Mouse (Mus musculus): ENCODE measurements around the gene Slc25a10. TPM values are rescaled to one million over a fixed set of nuclear protein-coding genes. Genes with fewer than 3 reads are reported as not detected.

Gene Slc25a10
- total RNA-seq, 2 experiments from 2014 or later = 14.7 to 17.2 TPM

- ATAC-seq (ENCODE audit: poor library complexity, severe bottlenecking) = no peak
Measured at GRCm38 (mm10) chr11:120538485-120538884, 46.8 kb downstream of the Slc25a10 start.

- ATAC-seq (ENCODE audit: poor library complexity, severe bottlenecking) = peak; percentile 74
Measured at GRCm38 (mm10) chr11:120538955-120539284, 47.3 kb downstream of the Slc25a10 start.

- ATAC-seq (ENCODE audit: poor library complexity, severe bottlenecking) = no peak
Measured at GRCm38 (mm10) chr11:120539285-120540014, 47.8 kb downstream of the Slc25a10 start.

- ATAC-seq (ENCODE audit: poor library complexity, severe bottlenecking) = no peak
Measured at GRCm38 (mm10) chr11:120541907-120542306, 50.3 kb downstream of the Slc25a10 start.

- ATAC-seq (ENCODE audit: poor library complexity, severe bottlenecking) = no peak
Measured at GRCm38 (mm10) chr11:120542376-120542775, 50.7 kb downstream of the Slc25a10 start.

GRCm38 (mm10) chr11:120545964-120546363 lies 54.3 kb downstream of the Slc25a10 start:
- ATAC-seq (ENCODE audit: poor library complexity, severe bottlenecking) = no peak

GRCm38 (mm10) chr11:120547469-120547868 lies 55.8 kb downstream of the Slc25a10 start:
- ATAC-seq (ENCODE audit: poor library complexity, severe bottlenecking) = no peak; the same call in 1 of the 2 replicates

- no peak for ATAC-seq (ENCODE audit: poor library complexity, severe bottlenecking)
Measured at GRCm38 (mm10) chr11:120548214-120548613, 56.6 kb downstream of the Slc25a10 start.

- ATAC-seq (ENCODE audit: poor library complexity, severe bottlenecking) = no peak
Measured at GRCm38 (mm10) chr11:120548786-120549167, 57.1 kb downstream of the Slc25a10 start.

Other genes starting within 250 kb of the Slc25a10 start
- 4,212 and 4,544 TPM in 2 replicates for gene Actg1, start 143.3 kb upstream of the Slc25a10 start, total RNA-seq (2015)
- gene Actg1, start 143.3 kb upstream of the Slc25a10 start, total RNA-seq (2017) = 2,305 and 2,430 TPM in 2 replicates
- gene Fscn2, start 130.3 kb upstream of the Slc25a10 start, total RNA-seq (2015) = not detected in 2 replicates
- gene Fscn2, start 130.3 kb upstream of the Slc25a10 start, total RNA-seq (2017) = not detected in 2 replicates
- gene Faap100, start 113.1 kb upstream of the Slc25a10 start, total RNA-seq (2015) = 5.9 and 6.9 TPM in 2 replicates
- 6.5 and 10.5 TPM in 2 replicates for gene Faap100, start 113.1 kb upstream of the Slc25a10 start, total RNA-seq (2017)
- 27.5 and 33.6 TPM in 2 replicates for gene Nploc4, start 54.1 kb upstream of the Slc25a10 start, total RNA-seq (2015)
- 30.8 and 39.5 TPM in 2 replicates for gene Nploc4, start 54.1 kb upstream of the Slc25a10 start, total RNA-seq (2017)
- 0.16 TPM in 1 of 2 replicates, not detected in the other for gene Tspan10, start 49.2 kb upstream of the Slc25a10 start, total RNA-seq (2015)
- not detected in 2 replicates for gene Tspan10, start 49.2 kb upstream of the Slc25a10 start, total RNA-seq (2017)
- gene Pde6g, start 38.3 kb upstream of the Slc25a10 start, total RNA-seq (2015) = 1.1 TPM in 1 of 2 replicates, not detected in the other
- gene Pde6g, start 38.3 kb upstream of the Slc25a10 start, total RNA-seq (2017) = not detected in 2 replicates
- 6.2 and 7.7 TPM in 2 replicates for gene Oxld1, start 33.8 kb upstream of the Slc25a10 start, total RNA-seq (2015)
- 4.2 and 6.8 TPM in 2 replicates for gene Oxld1, start 33.8 kb upstream of the Slc25a10 start, total RNA-seq (2017)
- gene Ccdc137, start 33.7 kb upstream of the Slc25a10 start, total RNA-seq (2015) = 5.8 and 6.2 TPM in 2 replicates
- gene Ccdc137, start 33.7 kb upstream of the Slc25a10 start, total RNA-seq (2017) = 5.9 and 36.8 TPM in 2 replicates
- gene Arl16, start 24.2 kb upstream of the Slc25a10 start, total RNA-seq (2015) = 14.1 and 15.1 TPM in 2 replicates
- gene Arl16, start 24.2 kb upstream of the Slc25a10 start, total RNA-seq (2017) = 9.1 and 10.8 TPM in 2 replicates
- gene Mrpl12, start 7.2 kb upstream of the Slc25a10 start, total RNA-seq (2015) = 34.3 and 35.6 TPM in 2 replicates
- 25.4 and 41.7 TPM in 2 replicates for gene Mrpl12, start 7.2 kb upstream of the Slc25a10 start, total RNA-seq (2017)
- not detected in 2 replicates for gene Gcgr, start 38.9 kb downstream of the Slc25a10 start, total RNA-seq (2015)
- not detected in 2 replicates for gene Gcgr, start 38.9 kb downstream of the Slc25a10 start, total RNA-seq (2017)
- gene Mcrip1, start 57.9 kb downstream of the Slc25a10 start, total RNA-seq (2015) = 79.7 and 83.0 TPM in 2 replicates
- gene Mcrip1, start 57.9 kb downstream of the Slc25a10 start, total RNA-seq (2017) = 18.3 and 30.5 TPM in 2 replicates
- gene Ppp1r27, start 59.3 kb downstream of the Slc25a10 start, total RNA-seq (2015) = not detected in 2 replicates
- gene Ppp1r27, start 59.3 kb downstream of the Slc25a10 start, total RNA-seq (2017) = not detected in 2 replicates
- 301 and 325 TPM in 2 replicates for gene P4hb, start 81.4 kb downstream of the Slc25a10 start, total RNA-seq (2015)
- gene P4hb, start 81.4 kb downstream of the Slc25a10 start, total RNA-seq (2017) = 587 and 590 TPM in 2 replicates
- 506 and 521 TPM in 2 replicates for gene Arhgdia, start 89.8 kb downstream of the Slc25a10 start, total RNA-seq (2015)
- gene Arhgdia, start 89.8 kb downstream of the Slc25a10 start, total RNA-seq (2017) = 226 and 275 TPM in 2 replicates
- gene Alyref, start 106.5 kb downstream of the Slc25a10 start, total RNA-seq (2015) = 143 and 149 TPM in 2 replicates
- gene Alyref, start 106.5 kb downstream of the Slc25a10 start, total RNA-seq (2017) = 171 and 196 TPM in 2 replicates
- 79.9 and 90.6 TPM in 2 replicates for gene Anapc11, start 106.6 kb downstream of the Slc25a10 start, total RNA-seq (2015)
- 30.0 and 32.3 TPM in 2 replicates for gene Anapc11, start 106.6 kb downstream of the Slc25a10 start, total RNA-seq (2017)
- not detected in 2 replicates for gene Npb, start 116.6 kb downstream of the Slc25a10 start, total RNA-seq (2015)
- not detected in 2 replicates for gene Npb, start 116.6 kb downstream of the Slc25a10 start, total RNA-seq (2017)
- 11.8 and 13.3 TPM in 2 replicates for gene Pcyt2, start 126.1 kb downstream of the Slc25a10 start, total RNA-seq (2015)
- gene Pcyt2, start 126.1 kb downstream of the Slc25a10 start, total RNA-seq (2017) = 17.3 and 22.6 TPM in 2 replicates
- gene Sirt7, start 133.4 kb downstream of the Slc25a10 start, total RNA-seq (2015) = 51.4 and 53.6 TPM in 2 replicates
- gene Sirt7, start 133.4 kb downstream of the Slc25a10 start, total RNA-seq (2017) = 119 and 121 TPM in 2 replicates
- gene Mafg, start 141.8 kb downstream of the Slc25a10 start, total RNA-seq (2015) = 23.1 and 23.8 TPM in 2 replicates
- gene Mafg, start 141.8 kb downstream of the Slc25a10 start, total RNA-seq (2017) = 58.7 and 68.0 TPM in 2 replicates
- 3.5 and 3.7 TPM in 2 replicates for gene Pycr1, start 151.9 kb downstream of the Slc25a10 start, total RNA-seq (2015)
- gene Pycr1, start 151.9 kb downstream of the Slc25a10 start, total RNA-seq (2017) = 2.9 TPM in 2 replicates
- gene Myadml2, start 156.3 kb downstream of the Slc25a10 start, total RNA-seq (2015) = not detected in 2 replicates
- gene Myadml2, start 156.3 kb downstream of the Slc25a10 start, total RNA-seq (2017) = not detected in 2 replicates
- gene Notum, start 169.3 kb downstream of the Slc25a10 start, total RNA-seq (2015) = not detected in 2 replicates
- gene Notum, start 169.3 kb downstream of the Slc25a10 start, total RNA-seq (2017) = not detected in 2 replicates
- gene Aspscr1, start 181.1 kb downstream of the Slc25a10 start, total RNA-seq (2015) = 57.9 and 63.1 TPM in 2 replicates
- 59.5 and 70.2 TPM in 2 replicates for gene Aspscr1, start 181.1 kb downstream of the Slc25a10 start, total RNA-seq (2017)
- 84.6 and 95.8 TPM in 2 replicates for gene Cenpx, start 221.9 kb downstream of the Slc25a10 start, total RNA-seq (2015)
- 67.0 and 71.5 TPM in 2 replicates for gene Cenpx, start 221.9 kb downstream of the Slc25a10 start, total RNA-seq (2017)
- gene Lrrc45, start 222.1 kb downstream of the Slc25a10 start, total RNA-seq (2015) = 6.3 and 7.2 TPM in 2 replicates
- gene Lrrc45, start 222.1 kb downstream of the Slc25a10 start, total RNA-seq (2017) = 21.0 and 21.6 TPM in 2 replicates
- 0.25 and 0.83 TPM in 2 replicates for gene Rac3, start 229.6 kb downstream of the Slc25a10 start, total RNA-seq (2015)
- 1.4 TPM in 1 of 2 replicates, not detected in the other for gene Rac3, start 229.6 kb downstream of the Slc25a10 start, total RNA-seq (2017)
- 24.9 and 30.0 TPM in 2 replicates for gene Dcxr, start 235.4 kb downstream of the Slc25a10 start, total RNA-seq (2015)
- gene Dcxr, start 235.4 kb downstream of the Slc25a10 start, total RNA-seq (2017) = 20.0 and 25.0 TPM in 2 replicates
- gene Cbr2, start 240.3 kb downstream of the Slc25a10 start, total RNA-seq (2015) = 7.6 and 8.5 TPM in 2 replicates
- gene Cbr2, start 240.3 kb downstream of the Slc25a10 start, total RNA-seq (2017) = 1.7 and 8.9 TPM in 2 replicates